Mouse (Mus musculus): ENCODE data around the gene Zfp428. TPM values are rescaled to one million over a fixed set of nuclear protein-coding genes. Genes with fewer than 3 reads are reported as not detected.
"Not testable (repeated sequence)": the region's sequence is repeated elsewhere in the genome, so short reads cannot be mapped to it uniquely, and the experiment has no call there.

Zfp428 gene
- total RNA-seq, 2 experiments from 2014 or later: not detected

DNA sequence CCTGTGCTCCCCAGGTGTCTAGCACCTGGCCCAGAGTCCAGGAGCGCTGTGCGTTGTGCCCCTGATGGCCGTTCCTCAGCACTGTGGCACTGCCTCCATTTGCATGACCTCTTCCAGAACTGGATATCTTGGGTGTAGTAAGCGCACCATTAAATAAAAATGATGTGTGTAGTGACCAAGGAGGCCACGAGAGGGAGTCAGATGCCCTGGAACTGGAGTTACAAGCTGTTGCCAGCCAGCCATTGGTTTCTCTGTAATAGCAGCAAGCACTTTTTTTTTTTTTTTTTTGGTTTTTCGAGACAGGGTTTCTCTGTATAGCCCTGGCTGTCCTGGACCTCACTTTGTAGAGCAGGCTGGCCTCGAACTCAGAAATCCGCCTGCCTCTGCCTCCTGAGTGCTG, 9.5 kb downstream of the Zfp428 start:
- not testable (repeated sequence) for ATAC-seq (replicated peaks; ENCODE audit: low FRiP score, poor library complexity, severe bottlenecking)

DNA sequence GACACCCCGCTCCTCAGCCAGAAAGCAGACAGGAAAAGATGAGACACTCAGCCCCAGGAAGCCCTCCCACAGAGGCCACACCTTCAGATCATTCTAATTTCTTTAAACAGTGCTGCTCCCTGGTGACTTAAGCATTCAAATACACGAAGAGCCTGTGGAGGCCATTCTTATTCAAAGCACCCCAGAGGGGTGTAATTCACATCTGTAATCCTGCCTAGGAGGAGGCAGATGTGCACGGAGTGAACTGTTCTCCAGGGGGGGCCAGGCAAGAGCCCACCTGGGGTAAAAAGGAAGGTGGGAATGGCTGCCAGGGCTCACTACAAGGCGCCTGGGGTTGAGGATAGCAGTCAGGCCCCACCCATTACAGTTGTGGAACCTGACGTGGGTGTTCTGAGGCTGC, 10.3 kb downstream of the Zfp428 start:
- no peak for ATAC-seq (replicated peaks; ENCODE audit: low FRiP score, poor library complexity, severe bottlenecking)

- no peak for ATAC-seq (replicated peaks; ENCODE audit: low FRiP score, poor library complexity, severe bottlenecking)
Observed at GRCm38 (mm10) chr7:24517654-24518053, 10.8 kb downstream of the Zfp428 start.

DNA sequence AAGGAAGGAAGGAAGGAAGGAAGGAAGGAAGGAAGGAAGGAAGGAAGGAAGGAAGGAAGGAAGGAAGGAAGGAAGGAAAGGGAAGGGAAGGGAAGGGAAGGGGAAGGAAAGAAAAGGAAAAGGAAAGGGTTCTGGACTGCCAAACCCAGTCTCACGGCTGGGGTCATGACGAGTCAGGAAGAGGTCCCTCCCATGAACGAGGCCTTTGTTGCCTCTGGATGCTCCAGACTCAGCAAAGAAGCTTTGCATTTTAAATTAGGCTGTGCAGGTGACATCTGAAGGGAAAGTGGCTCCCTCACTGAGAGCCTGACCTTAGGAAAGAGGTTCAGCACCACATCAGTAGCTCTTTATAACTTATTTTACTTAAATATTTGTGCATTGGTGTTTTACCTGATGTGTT, 12.3 kb downstream of the Zfp428 start:
- ATAC-seq (replicated peaks; ENCODE audit: low FRiP score, poor library complexity, severe bottlenecking): no peak

DNA sequence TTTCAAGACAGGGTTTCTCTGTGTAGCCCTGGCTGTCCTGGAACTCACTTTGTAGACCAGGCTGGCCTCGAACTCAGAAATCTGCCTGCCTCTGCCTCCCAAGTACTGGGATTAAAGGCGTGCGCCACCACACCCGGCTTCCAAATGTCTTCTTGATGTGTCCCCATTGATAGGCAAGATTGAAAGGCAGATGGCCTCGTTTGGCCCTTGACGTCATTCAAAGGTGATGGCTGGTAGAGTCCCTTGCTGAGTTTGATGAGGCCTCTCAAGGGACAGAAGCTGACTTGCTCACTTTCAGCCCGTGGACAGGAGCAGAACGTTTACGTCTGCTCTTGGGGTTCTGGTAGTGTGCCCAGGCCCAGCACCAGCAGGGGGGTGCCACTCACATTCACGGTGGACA, 13.2 kb downstream of the Zfp428 start:
- ATAC-seq (replicated peaks; ENCODE audit: low FRiP score, poor library complexity, severe bottlenecking): not testable (repeated sequence)

DNA sequence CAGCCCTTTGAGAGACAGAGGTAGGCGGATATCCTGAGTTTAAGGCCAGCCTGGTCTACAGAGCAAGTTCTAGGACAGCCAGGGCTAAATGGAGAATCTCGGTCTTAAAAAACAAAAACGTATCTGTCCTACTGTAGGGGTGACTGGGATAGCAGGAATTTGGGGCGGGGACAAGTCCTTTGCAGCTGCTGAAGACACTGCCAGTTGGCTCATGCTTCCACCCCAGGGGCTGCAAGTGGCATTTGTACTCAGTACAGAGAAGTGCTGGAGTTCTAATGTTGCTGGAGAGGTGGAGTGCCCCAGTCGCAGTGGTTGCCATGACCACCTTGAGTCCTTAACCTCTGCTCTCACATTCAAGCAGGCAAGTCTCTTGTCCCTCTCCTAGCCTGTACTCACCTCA, 16.0 kb downstream of the Zfp428 start:
- ATAC-seq (replicated peaks; ENCODE audit: low FRiP score, poor library complexity, severe bottlenecking): no peak

- no peak for ATAC-seq (replicated peaks; ENCODE audit: low FRiP score, poor library complexity, severe bottlenecking)
Observed at GRCm38 (mm10) chr7:24523723-24524122, 16.9 kb downstream of the Zfp428 start.

- ATAC-seq (replicated peaks; ENCODE audit: low FRiP score, poor library complexity, severe bottlenecking): no peak
Observed at GRCm38 (mm10) chr7:24524978-24525377, 18.2 kb downstream of the Zfp428 start.

DNA sequence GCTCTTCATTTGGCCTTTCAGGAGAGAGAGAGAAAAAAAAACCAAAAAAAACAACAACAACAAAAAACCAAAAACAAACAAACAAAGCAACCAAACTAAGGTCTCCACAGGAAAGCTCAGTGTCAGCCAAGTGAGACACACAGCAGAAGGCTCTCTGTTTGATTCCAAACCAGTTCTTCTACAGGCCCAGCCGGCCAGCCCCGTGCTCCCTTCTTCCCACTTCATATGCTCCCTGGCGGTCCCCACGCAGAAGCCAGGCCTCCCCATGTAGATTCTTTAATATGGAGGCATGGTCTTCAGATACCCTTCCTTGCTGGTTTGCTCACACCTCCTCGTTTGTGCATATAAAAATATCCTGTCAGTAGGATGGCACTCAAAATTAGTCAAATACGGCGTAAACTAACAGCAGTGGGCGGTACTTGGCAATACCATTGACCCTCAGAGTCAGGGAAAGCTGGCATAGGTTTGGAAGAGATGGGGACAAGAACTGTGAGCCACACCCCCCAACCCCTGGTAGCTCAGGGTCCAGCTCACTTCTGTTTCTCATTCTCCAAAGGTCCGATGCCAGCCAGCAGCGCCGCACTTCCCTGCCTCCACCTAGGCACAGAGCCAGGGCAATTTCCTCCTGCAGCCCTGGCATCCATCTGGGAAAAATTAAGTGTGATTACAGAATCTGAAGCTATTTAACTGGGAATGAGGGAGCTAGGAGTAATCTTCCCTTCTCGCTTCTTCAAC, 19.0 kb downstream of the Zfp428 start:
- no peak for ATAC-seq (replicated peaks; ENCODE audit: low FRiP score, poor library complexity, severe bottlenecking)

DNA sequence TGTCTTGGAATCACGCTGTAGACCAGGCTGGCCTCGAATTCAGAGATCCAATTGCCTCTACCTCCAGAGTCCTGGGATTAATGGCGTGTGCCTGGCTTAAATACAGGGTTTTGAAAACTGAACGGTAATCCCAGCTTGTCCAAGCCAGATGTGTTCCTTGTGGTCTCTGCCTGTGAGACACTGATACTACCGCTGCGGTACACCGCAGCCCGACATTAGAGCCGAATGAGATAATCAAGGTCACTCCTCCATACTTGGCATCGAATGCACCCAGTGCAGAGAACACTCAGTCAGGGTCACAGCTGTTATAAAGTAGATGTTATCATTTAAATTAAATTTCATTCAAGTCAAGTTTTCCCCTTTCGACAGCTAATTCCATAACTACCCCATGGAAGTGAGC, 22.1 kb downstream of the Zfp428 start:
- ATAC-seq (replicated peaks; ENCODE audit: low FRiP score, poor library complexity, severe bottlenecking): no peak

- no peak for ATAC-seq (replicated peaks; ENCODE audit: low FRiP score, poor library complexity, severe bottlenecking)
Observed at GRCm38 (mm10) chr7:24529580-24529979, 22.8 kb downstream of the Zfp428 start.

GRCm38 (mm10) chr7:24530062-24530931, 23.5 kb downstream of the Zfp428 start, which contains the start of gene Irgq:
Gene Irgq, plus strand, starts transcription at chr7:24530689.
- ATAC-seq (replicated peaks; ENCODE audit: low FRiP score, poor library complexity, severe bottlenecking): peak; percentile 87

DNA sequence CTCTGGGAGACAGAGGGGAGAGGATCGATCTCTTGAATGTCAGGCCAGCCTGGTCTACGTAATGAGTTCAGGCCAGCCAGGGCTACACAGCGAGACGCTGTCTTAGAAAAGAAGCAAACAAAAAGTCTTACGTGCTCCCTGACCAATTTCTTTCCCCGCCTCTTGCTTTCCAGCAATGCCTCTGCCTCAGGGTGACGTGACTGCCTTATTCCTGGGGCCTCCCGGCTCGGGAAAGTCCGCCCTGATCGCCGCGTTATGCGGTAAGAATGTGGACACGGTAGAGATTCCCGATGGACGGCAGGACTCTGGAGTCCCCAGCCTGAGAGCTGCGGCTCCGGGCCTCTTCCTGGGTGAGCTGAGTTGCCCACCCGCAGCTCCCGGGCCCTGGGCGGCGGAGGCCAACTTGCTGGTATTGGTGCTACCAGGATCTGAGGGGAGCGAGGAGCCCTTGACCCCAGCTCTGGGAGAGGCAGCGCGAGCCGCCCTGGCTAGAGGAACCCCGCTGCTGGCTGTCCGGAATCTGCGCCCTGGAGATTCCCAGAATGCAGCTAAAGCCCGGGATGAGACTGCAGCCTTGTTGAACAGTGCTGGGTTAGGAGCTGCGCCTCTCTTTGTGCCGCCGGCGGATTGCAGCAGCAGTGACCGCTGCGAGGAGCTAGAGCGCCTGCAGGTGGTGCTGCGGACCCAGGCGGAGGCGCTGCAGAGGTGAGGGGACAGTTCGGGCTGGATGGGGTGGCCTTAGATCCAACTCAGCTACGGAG, 24.6 kb downstream of the Zfp428 start:
- peak; percentile 64 for ATAC-seq (replicated peaks; ENCODE audit: low FRiP score, poor library complexity, severe bottlenecking)

- no peak for ATAC-seq (replicated peaks; ENCODE audit: low FRiP score, poor library complexity, severe bottlenecking)
Observed at GRCm38 (mm10) chr7:24533031-24533571, 26.3 kb downstream of the Zfp428 start.

DNA sequence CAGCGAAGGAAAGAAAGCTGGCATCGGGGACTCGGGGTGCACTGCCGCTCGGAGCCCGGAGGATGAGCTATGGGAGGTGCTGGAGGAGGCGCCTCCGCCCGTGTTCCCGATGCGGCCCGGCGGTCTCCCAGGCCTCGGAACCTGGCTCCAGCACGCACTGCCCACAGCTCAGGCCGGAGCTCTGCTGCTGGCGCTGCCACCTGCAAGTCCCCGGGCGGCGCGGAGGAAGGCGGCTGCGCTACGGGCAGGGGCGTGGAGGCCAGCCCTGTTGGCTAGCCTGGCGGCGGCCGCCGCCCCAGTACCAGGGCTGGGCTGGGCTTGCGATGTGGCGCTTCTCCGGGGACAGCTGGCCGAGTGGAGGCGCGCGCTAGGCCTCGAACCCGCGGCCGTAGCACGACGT, 27.0 kb downstream of the Zfp428 start:
- ATAC-seq (replicated peaks; ENCODE audit: low FRiP score, poor library complexity, severe bottlenecking): no peak

DNA sequence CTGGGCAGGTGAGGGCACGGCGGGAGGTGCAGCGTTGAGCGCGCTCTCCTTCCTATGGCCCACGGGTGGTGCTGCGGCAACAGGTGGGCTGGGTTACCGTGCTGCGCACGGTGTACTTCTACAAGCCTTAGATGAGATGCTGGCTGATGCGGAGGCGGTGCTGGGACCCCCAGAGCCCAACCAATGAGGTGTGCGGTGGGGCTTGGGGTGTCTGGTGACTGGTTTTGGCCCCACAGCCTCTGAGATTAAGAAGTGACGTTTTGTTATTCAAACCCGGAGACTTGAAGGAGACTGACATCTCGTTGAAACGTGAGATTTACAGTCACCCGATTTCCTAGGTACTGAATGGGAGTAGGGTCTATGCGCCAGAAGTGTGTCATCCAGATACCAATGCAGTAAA, 27.5 kb downstream of the Zfp428 start:
- ATAC-seq (replicated peaks; ENCODE audit: low FRiP score, poor library complexity, severe bottlenecking): no peak

DNA sequence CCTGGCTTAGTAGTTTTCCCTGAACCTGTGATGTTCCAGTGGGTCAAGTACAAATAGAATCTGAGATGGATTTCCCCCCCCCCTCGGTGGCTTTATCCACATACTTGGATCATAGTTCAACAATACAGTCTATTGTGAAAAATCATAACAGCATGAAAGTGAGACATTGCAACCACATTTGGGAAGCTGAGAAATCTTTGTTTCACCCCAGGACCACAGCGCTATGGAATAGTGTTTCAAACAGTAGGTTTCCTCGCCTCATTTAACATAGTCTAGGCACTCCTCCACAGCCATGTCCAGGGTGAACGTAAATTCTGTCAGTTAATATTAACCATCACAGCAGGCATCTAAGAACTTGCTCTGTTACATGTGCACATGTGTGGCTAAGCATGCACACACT, 30.3 kb downstream of the Zfp428 start:
- ATAC-seq (replicated peaks; ENCODE audit: low FRiP score, poor library complexity, severe bottlenecking): no peak

DNA sequence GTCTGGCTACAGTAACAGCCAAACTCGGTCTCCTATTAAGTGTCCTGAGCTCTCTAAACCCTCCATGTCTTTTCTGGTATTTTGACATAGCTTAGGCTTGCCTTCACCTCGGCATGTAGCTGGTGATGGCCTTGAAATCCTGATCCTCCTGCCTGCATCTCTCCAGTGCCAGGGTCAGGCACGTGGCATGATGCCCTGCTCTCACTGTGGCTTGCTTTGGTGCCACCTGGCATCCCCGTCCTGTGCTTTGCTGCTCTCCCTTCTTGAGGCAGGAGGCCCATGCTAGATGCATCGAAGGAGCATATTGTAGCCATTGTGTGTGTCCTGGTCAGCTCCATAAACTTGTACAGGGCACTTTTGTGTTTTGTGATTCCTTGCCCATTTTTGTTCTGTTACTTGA, 30.8 kb downstream of the Zfp428 start:
- no peak for ATAC-seq (replicated peaks; ENCODE audit: low FRiP score, poor library complexity, severe bottlenecking)

- no peak for ATAC-seq (replicated peaks; ENCODE audit: low FRiP score, poor library complexity, severe bottlenecking)
Observed at GRCm38 (mm10) chr7:24538154-24538553, 31.3 kb downstream of the Zfp428 start.

DNA sequence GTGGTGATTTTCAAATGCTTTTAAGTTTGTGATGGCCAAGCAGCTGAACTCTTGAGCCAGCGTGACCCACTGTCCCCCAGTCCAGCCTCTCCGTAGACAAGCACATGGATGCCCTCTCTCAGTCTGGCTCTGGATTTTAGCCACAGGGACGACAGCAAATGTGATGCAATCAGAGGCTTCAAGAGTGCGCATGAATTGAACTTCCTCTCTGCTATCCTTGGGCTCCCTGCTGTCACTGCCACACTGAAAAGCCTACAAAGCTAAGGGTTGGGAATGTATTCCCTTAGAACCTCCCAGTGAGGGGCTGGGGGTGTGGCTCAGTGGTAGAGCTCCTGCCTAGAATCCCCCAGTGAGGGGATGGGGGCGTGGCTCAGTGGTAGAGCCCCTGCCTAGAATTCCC, 31.9 kb downstream of the Zfp428 start:
- ATAC-seq (replicated peaks; ENCODE audit: low FRiP score, poor library complexity, severe bottlenecking): no peak
